Mouse (Mus musculus) hindbrain, embryonic 11.5 days (tissue): ENCODE measurements around the gene Lars2. TPM values are rescaled to one million over a fixed set of nuclear protein-coding genes. Genes with fewer than 3 reads are reported as not detected.

Experiments used
- ATAC-seq: fragments of 200-750 bp; cut with Nextera tagmentation; 2 replicates; pipeline ENCODE4 v1.8.0; 2017; ENCODE audit warnings: mild to moderate bottlenecking, moderate TSS enrichment, moderate library complexity; ENCODE audit not compliant: low FRiP score
- DNase-seq: peaks from one replicate; pipeline ENCODE4 v3.0.0-alpha.2; 2015; ENCODE audit warnings: low spot score
- H3K27ac ChIP-seq: fragments of 300-500 bp; sonication (generic); 2 replicates; pipeline ENCODE4 v1.5.1; 2014; ENCODE audit warnings: mild to moderate bottlenecking, low read depth, low read length
- H3K27me3 ChIP-seq: fragments of 300-500 bp; sonication (generic); 2 replicates; pipeline ENCODE4 v1.6.1; 2014; ENCODE audit warnings: mild to moderate bottlenecking, low read length, moderate library complexity, mixed read lengths; ENCODE audit not compliant: control insufficient read depth, insufficient read depth
- H3K36me3 ChIP-seq: fragments of 300-500 bp; sonication (generic); 2 replicates; pipeline ENCODE4 v1.6.1; 2014; ENCODE audit warnings: mild to moderate bottlenecking, low read length, moderate library complexity, mixed read lengths; ENCODE audit not compliant: control insufficient read depth, insufficient read depth
- H3K4me1 ChIP-seq: fragments of 300-500 bp; sonication (generic); replicated peaks from 2 replicates; pipeline ENCODE4 v1.6.1; 2014; ENCODE audit warnings: low read length, mixed read lengths; ENCODE audit not compliant: control insufficient read depth, insufficient read depth
- H3K4me2 ChIP-seq: fragments of 300-500 bp; sonication (generic); replicated peaks from 2 replicates; pipeline ENCODE4 v1.6.1; 2014; ENCODE audit warnings: mild to moderate bottlenecking, low read depth, low read length
- H3K4me3 ChIP-seq: fragments of 300-500 bp; sonication (generic); 2 replicates; pipeline ENCODE4 v1.5.1; 2014; ENCODE audit warnings: low read depth, low read length
- H3K9ac ChIP-seq: fragments of 300-500 bp; sonication (generic); 2 replicates; pipeline ENCODE4 v1.6.1; 2014; ENCODE audit warnings: low read depth, low read length
- H3K9me3 ChIP-seq: fragments of 300-500 bp; sonication (generic); 2 replicates; pipeline ENCODE4 v1.6.1; 2016; ENCODE audit warnings: low read length; ENCODE audit not compliant: control insufficient read depth
- WGBS: fragments of 180-500 bp; shearing (Covaris S2); extraction: QIAGEN DNeasy Blood & Tissue Kit; methylation state at CpG from one replicate; pipeline ENCODE4 v1.1.7; 2014; 5-methylcytosine and 5-hydroxymethylcytosine counted together
- polyA plus RNA-seq: library from polyadenylated mRNA; unstranded; fragments of >200 nt; fragmentation: Nextera tagmentation; extraction: Ambion mirVana; gene quantifications from 2 replicates; pipeline ENCODE4 v1.2.1, GENCODE M21; 2014

Gene Lars2
- polyA plus RNA-seq, 1 experiment from 2014 or later: 1,244 TPM

GRCm38 (mm10) chr9:123451772-123452171 lies 85.0 kb downstream of the Lars2 start:
- no peak for ATAC-seq
- Histone ChIP-seq H3K9me3 (no peaks in the 10 kb centered on the region), H3K27ac (no peak overlapping the region), H3K36me3 (no peaks in the 10 kb centered on the region), H3K4me2 (no peak overlapping the region), H3K27me3 (no peaks in the 10 kb centered on the region), H3K9ac (no peak overlapping the region), H3K4me1 (no peaks in the 10 kb centered on the region), H3K4me3 (no peak overlapping the region)
- WGBS: 82% methylated on average over 3 of the region's 3 CpGs
- DNase-seq: no peak

GRCm38 (mm10) chr9:123456634-123457602 lies 90.2 kb downstream of the Lars2 start:
- no peaks in the 10 kb centered on the region for H3K9me3 ChIP-seq
- H3K4me1 ChIP-seq: no peaks in the 10 kb centered on the region
- WGBS: 74% methylated on average over 9 of the region's 9 CpGs
- DNase-seq: no peak
- no peak overlapping the region for H3K27ac ChIP-seq
- no peak overlapping the region for H3K9ac ChIP-seq
- H3K4me3 ChIP-seq: no peak overlapping the region
- H3K27me3 ChIP-seq: no peaks in the 10 kb centered on the region
- H3K36me3 ChIP-seq: no peaks in the 10 kb centered on the region
- no peak for ATAC-seq
- H3K4me2 ChIP-seq: no peak overlapping the region

GRCm38 (mm10) chr9:123457603-123458002 lies 90.9 kb downstream of the Lars2 start:
- DNase-seq (peak; percentile 20), ATAC-seq (no peak)
- Histone ChIP-seq H3K36me3 (no peaks in the 10 kb centered on the region), H3K9ac (no peak overlapping the region), H3K9me3 (no peaks in the 10 kb centered on the region), H3K4me1 (no peaks in the 10 kb centered on the region), H3K27me3 (no peaks in the 10 kb centered on the region), H3K27ac (no peak overlapping the region), H3K4me3 (no peak overlapping the region), H3K4me2 (no peak overlapping the region)
- 66% methylated on average over 2 of the region's 2 CpGs for WGBS

GRCm38 (mm10) chr9:123467141-123467620 lies 100.5 kb downstream of the Lars2 start:
- WGBS: 74% methylated on average over 4 of the region's 4 CpGs
- DNase-seq: no peak

GRCm38 (mm10) chr9:123468406-123469085 lies 101.8 kb downstream of the Lars2 start:
- Histone ChIP-seq H3K4me1 (no peaks in the 10 kb centered on the region), H3K9ac (no peak overlapping the region), H3K9me3 (no peaks in the 10 kb centered on the region), H3K27me3 (no peaks in the 10 kb centered on the region), H3K36me3 (no peaks in the 10 kb centered on the region), H3K27ac (no peak overlapping the region), H3K4me3 (no peak overlapping the region), H3K4me2 (no peak overlapping the region)
- ATAC-seq: no peak
- DNase-seq: no peak
- 74% methylated on average over 5 of the region's 5 CpGs for WGBS

More at GRCm38 (mm10) chr9:123467141-123467620, 100.5 kb downstream of the Lars2 start:
- H3K9me3 ChIP-seq: no peaks in the 10 kb centered on the region
- no peak overlapping the region for H3K9ac ChIP-seq
- no peaks in the 10 kb centered on the region for H3K36me3 ChIP-seq
- H3K27ac ChIP-seq: no peak overlapping the region
- no peaks in the 10 kb centered on the region for H3K4me1 ChIP-seq
- no peak overlapping the region for H3K4me2 ChIP-seq
- no peak for ATAC-seq
- H3K4me3 ChIP-seq: no peak overlapping the region
- H3K27me3 ChIP-seq: no peaks in the 10 kb centered on the region

GRCm38 (mm10) chr9:123469087-123469486 lies 102.4 kb downstream of the Lars2 start:
- Histone ChIP-seq H3K27ac (no peak overlapping the region), H3K4me1 (no peaks in the 10 kb centered on the region), H3K9me3 (no peaks in the 10 kb centered on the region), H3K9ac (no peak overlapping the region), H3K4me2 (no peak overlapping the region), H3K4me3 (no peak overlapping the region), H3K36me3 (no peaks in the 10 kb centered on the region), H3K27me3 (no peaks in the 10 kb centered on the region)
- DNase-seq (no peak), ATAC-seq (no peak)

GRCm38 (mm10) chr9:123473377-123473776 lies 106.7 kb downstream of the Lars2 start:
- Histone ChIP-seq H3K4me3 (no peak overlapping the region), H3K27ac (no peak overlapping the region), H3K27me3 (no peaks in the 10 kb centered on the region), H3K9me3 (no peaks in the 10 kb centered on the region), H3K9ac (no peak overlapping the region), H3K4me1 (no peaks in the 10 kb centered on the region), H3K36me3 (no peaks in the 10 kb centered on the region), H3K4me2 (no peak overlapping the region)
- ATAC-seq: no peak; the same call in 1 of the 2 replicates
- DNase-seq: no peak

GRCm38 (mm10) chr9:123475569-123475968 lies 108.8 kb downstream of the Lars2 start:
- Histone ChIP-seq H3K4me2 (no peak overlapping the region), H3K4me1 (0 out of 2 replicates have a peak, but pooled peaks cover 2% of the 10 kb centered on the region), H3K9me3 (no peaks in the 10 kb centered on the region), H3K4me3 (no peak overlapping the region), H3K27ac (no peak overlapping the region), H3K9ac (no peak overlapping the region), H3K27me3 (no peaks in the 10 kb centered on the region), H3K36me3 (no peaks in the 10 kb centered on the region)
- ATAC-seq (no peak), DNase-seq (no peak)
- WGBS: 93% methylated on average over 1 of the region's 1 CpGs
